Mouse (Mus musculus) left cerebral cortex, postnatal 36 days (tissue): Measurements from ENCODE around the gene Herpud1. TPM values are rescaled to one million over a fixed set of nuclear protein-coding genes. Genes with fewer than 3 reads are reported as not detected.

Source experiments
- DNase-seq, 2 experiments: peaks; one replicate each; pipeline ENCODE4 v3.0.0; 2021 to 2022; ENCODE audit warnings: low spot score in 2 of 2, mixed read lengths in 1 of 2
- intact Hi-C: fragments of 180-260 bp; cut with DNase I; formaldehyde crosslinking; loops from one replicate; pipeline ENCODE4 v1.15.1; 2025
- total RNA-seq, 2 experiments: library from RNA; stranded (reverse); gene quantifications; 2 replicates each; pipeline ENCODE4 v1.2.3; 2021

Herpud1 gene
- total RNA-seq, 2 experiments from 2014 or later: 65.9 to 66.1 TPM

GRCm38 (mm10) chr8:94438659-94439058 is 52.4 kb downstream of the Herpud1 start:
- intact Hi-C loops: no loop called here
- DNase-seq: no peak

GRCm38 (mm10) chr8:94439691-94440090 is 53.5 kb downstream of the Herpud1 start:
- DNase-seq: no peak
- intact Hi-C loops: no loop called here

GRCm38 (mm10) chr8:94440389-94440788 is 54.2 kb downstream of the Herpud1 start:
- DNase-seq: no peak
- intact Hi-C loops: no loop called here

GRCm38 (mm10) chr8:94441686-94442085 is 55.4 kb downstream of the Herpud1 start:
- intact Hi-C loops: no loop called here
- no peak for DNase-seq

GRCm38 (mm10) chr8:94443153-94443552 is 56.9 kb downstream of the Herpud1 start:
- DNase-seq: no peak
- intact Hi-C loops: no loop called here

GRCm38 (mm10) chr8:94444480-94444879 is 58.2 kb downstream of the Herpud1 start:
- intact Hi-C loops: no loop called here
- no peak for DNase-seq

Other genes starting within 250 kb of the Herpud1 start
- not detected for gene Mt4, start 249.2 kb upstream of the Herpud1 start, total RNA-seq
- 100 to 1,000 TPM; 854 to 931 TPM for gene Mt3, start 233.8 kb upstream of the Herpud1 start, total RNA-seq
- 100 to 1,000 TPM; 463 to 490 TPM for gene Mt2, start 213.8 kb upstream of the Herpud1 start, total RNA-seq
- 100 to 1,000 TPM; 556 to 573 TPM for gene Mt1, start 207.4 kb upstream of the Herpud1 start, total RNA-seq
- gene Nup93, start 171.9 kb upstream of the Herpud1 start, total RNA-seq: 10 to 100 TPM; 37.2 to 64.5 TPM
- 1 to 10 TPM in 1 of 2 experiments, under 1 TPM in 1; 0.25 to 1.3 TPM for gene Slc12a3, start 57.2 kb upstream of the Herpud1 start, total RNA-seq
- under 1 TPM; 0.42 to 0.95 TPM for gene Nlrc5, start 47.9 kb downstream of the Herpud1 start, total RNA-seq
- gene Cpne2, start 146.6 kb downstream of the Herpud1 start, total RNA-seq: 10 to 100 TPM; 18.0 to 24.7 TPM
- gene Rspry1, start 215.5 kb downstream of the Herpud1 start, total RNA-seq: 10 to 100 TPM; 24.8 to 30.0 TPM
- gene Fam192a, start 215.6 kb downstream of the Herpud1 start, total RNA-seq: 10 to 100 TPM; 45.3 to 45.6 TPM